Mouse (Mus musculus) heart, embryonic 10.5 days (tissue): ENCODE data around the gene Pakap. TPM values are rescaled to one million over a fixed set of nuclear protein-coding genes. Genes with fewer than 3 reads are reported as not detected.
"Not testable (repeated sequence)": the region's sequence is repeated elsewhere in the genome, so short reads cannot be mapped to it uniquely, and the experiment has no call there.

ENCODE experiments used
- DNase-seq: peaks from one replicate; pipeline ENCODE4 v3.0.0-alpha.2; 2017; ENCODE audit warnings: low spot score
- H3K27ac ChIP-seq: fragments of 300-500 bp; sonication (generic); 2 replicates; pipeline ENCODE4 v1.5.1; 2016; ENCODE audit warnings: mild to moderate bottlenecking
- H3K27me3 ChIP-seq: fragments of 300-500 bp; sonication (generic); 2 replicates; pipeline ENCODE4 v1.6.1; 2016; ENCODE audit warnings: mild to moderate bottlenecking; ENCODE audit not compliant: poor library complexity, insufficient read depth, severe bottlenecking
- H3K36me3 ChIP-seq: fragments of 300-500 bp; sonication (generic); 2 replicates; pipeline ENCODE4 v1.6.1; 2016; ENCODE audit warnings: mild to moderate bottlenecking, moderate library complexity
- H3K4me1 ChIP-seq: fragments of 300-500 bp; sonication (generic); 2 replicates; pipeline ENCODE4 v1.6.1; 2016; ENCODE audit warnings: mild to moderate bottlenecking
- H3K4me3 ChIP-seq: fragments of 300-500 bp; sonication (generic); 2 replicates; pipeline ENCODE4 v1.5.1; 2016; ENCODE audit warnings: mild to moderate bottlenecking, moderate library complexity
- H3K9me3 ChIP-seq: fragments of 300-500 bp; sonication (generic); 2 replicates; pipeline ENCODE4 v1.6.1; 2016; ENCODE audit warnings: mild to moderate bottlenecking, moderate library complexity
- WGBS: fragments of 180-500 bp; shearing (Covaris S2); methylation state at CpG from one replicate; pipeline ENCODE4 v1.1.7; 2016; 5-methylcytosine and 5-hydroxymethylcytosine counted together
- polyA plus RNA-seq: library from polyadenylated mRNA; unstranded; fragments of >200 nt; fragmentation: Nextera tagmentation; extraction: Ambion mirVana; gene quantifications from 2 replicates; pipeline ENCODE4 v1.2.1, GENCODE M21; 2016

Pakap gene
- polyA plus RNA-seq, 1 experiment from 2014 or later: 53.0 TPM

GRCm38 (mm10) chr4:57884511-57884910 is 316.5 kb downstream of the Pakap start:
- Histone ChIP-seq H3K36me3 (peaks cover 3% of the 10 kb centered on the region; the same call in 1 of the 2 replicates), H3K4me3 (no peak overlapping the region), H3K9me3 (no peaks in the 10 kb centered on the region), H3K4me1 (peaks cover 43% of the 10 kb centered on the region), H3K27me3 (no peaks in the 10 kb centered on the region), H3K27ac (0 out of 2 replicates have a peak overlapping the region, but pooled peaks have one; percentile 6)
- WGBS: 79% methylated on average over 3 of the region's 3 CpGs
- peak; percentile 63 for DNase-seq

- no peak overlapping the region for H3K27ac ChIP-seq
- no peaks in the 10 kb centered on the region for H3K27me3 ChIP-seq
- peak; percentile 42 for DNase-seq
- no peaks in the 10 kb centered on the region for H3K9me3 ChIP-seq
- peaks cover 6% of the 10 kb centered on the region; the same call in 1 of the 2 replicates for H3K36me3 ChIP-seq
- peaks cover 43% of the 10 kb centered on the region for H3K4me1 ChIP-seq
- WGBS: 66% methylated on average over 2 of the region's 2 CpGs
- H3K4me3 ChIP-seq: no peak overlapping the region
Measured at GRCm38 (mm10) chr4:57885186-57885585, 317.2 kb downstream of the Pakap start.

GRCm38 (mm10) chr4:57886066-57886887 is 318.3 kb downstream of the Pakap start:
- no peak overlapping the region for H3K27ac ChIP-seq
- peak; percentile 53 for DNase-seq
- no peaks in the 10 kb centered on the region for H3K27me3 ChIP-seq
- 58% methylated on average over 11 of the region's 11 CpGs for WGBS
- peaks cover 43% of the 10 kb centered on the region for H3K4me1 ChIP-seq
- no peaks in the 10 kb centered on the region for H3K9me3 ChIP-seq
- H3K4me3 ChIP-seq: no peak overlapping the region
- H3K36me3 ChIP-seq: peaks cover 6% of the 10 kb centered on the region; the same call in 1 of the 2 replicates

GRCm38 (mm10) chr4:57886888-57887230 is 318.9 kb downstream of the Pakap start:
- DNase-seq: peak; percentile 19
- H3K4me1 ChIP-seq: peaks cover 43% of the 10 kb centered on the region
- H3K27ac ChIP-seq: no peak overlapping the region
- H3K27me3 ChIP-seq: no peaks in the 10 kb centered on the region
- WGBS: 93% methylated on average over 3 of the region's 3 CpGs
- H3K4me3 ChIP-seq: no peak overlapping the region
- peaks cover 3% of the 10 kb centered on the region; the same call in 1 of the 2 replicates for H3K36me3 ChIP-seq
- no peaks in the 10 kb centered on the region for H3K9me3 ChIP-seq

GRCm38 (mm10) chr4:57888246-57888645 is 320.3 kb downstream of the Pakap start:
- peaks cover 11% of the 10 kb centered on the region for H3K36me3 ChIP-seq
- no peak overlapping the region for H3K27ac ChIP-seq
- 89% methylated on average over 2 of the region's 2 CpGs for WGBS
- peak; percentile 53 for DNase-seq
- H3K9me3 ChIP-seq: no peaks in the 10 kb centered on the region
- no peaks in the 10 kb centered on the region for H3K27me3 ChIP-seq
- H3K4me3 ChIP-seq: no peak overlapping the region
- peaks cover 32% of the 10 kb centered on the region for H3K4me1 ChIP-seq

GRCm38 (mm10) chr4:57888978-57889377 is 321.0 kb downstream of the Pakap start:
- Histone ChIP-seq H3K36me3 (peaks cover 18% of the 10 kb centered on the region), H3K4me1 (peaks cover 25% of the 10 kb centered on the region)
- not testable (repeated sequence) for H3K9me3 ChIP-seq, H3K4me3 ChIP-seq, H3K27ac ChIP-seq, DNase-seq, H3K27me3 ChIP-seq
- WGBS: 92% methylated on average over 1 of the region's 1 CpGs

- Histone ChIP-seq H3K36me3 (peaks cover 21% of the 10 kb centered on the region), H3K4me3 (no peak overlapping the region), H3K4me1 (peaks cover 19% of the 10 kb centered on the region), H3K27me3 (no peaks in the 10 kb centered on the region), H3K27ac (no peak overlapping the region), H3K9me3 (no peaks in the 10 kb centered on the region)
- WGBS: 93% methylated on average over 8 of the region's 8 CpGs
- no peak for DNase-seq
Measured at GRCm38 (mm10) chr4:57889773-57890172, 321.8 kb downstream of the Pakap start.

- Histone ChIP-seq H3K4me3 (no peak overlapping the region), H3K9me3 (no peaks in the 10 kb centered on the region), H3K36me3 (peaks cover 29% of the 10 kb centered on the region), H3K27me3 (no peaks in the 10 kb centered on the region), H3K4me1 (0 out of 2 replicates have a peak, but pooled peaks cover 6% of the 10 kb centered on the region), H3K27ac (no peak overlapping the region)
- 88% methylated on average over 10 of the region's 10 CpGs for WGBS
- DNase-seq: no peak
Measured at GRCm38 (mm10) chr4:57892001-57892586, 324.1 kb downstream of the Pakap start.

GRCm38 (mm10) chr4:57895140-57895539 is 327.2 kb downstream of the Pakap start:
- Histone ChIP-seq H3K4me3 (no peak overlapping the region), H3K9me3 (no peaks in the 10 kb centered on the region), H3K36me3 (peaks cover 39% of the 10 kb centered on the region), H3K4me1 (0 out of 2 replicates have a peak, but pooled peaks cover 6% of the 10 kb centered on the region), H3K27ac (0 out of 2 replicates have a peak overlapping the region, but pooled peaks have one; percentile 36), H3K27me3 (no peaks in the 10 kb centered on the region)
- 46% methylated on average over 5 of the region's 5 CpGs for WGBS
- DNase-seq: no peak

GRCm38 (mm10) chr4:57895902-57896301 is 327.9 kb downstream of the Pakap start:
- peaks cover 39% of the 10 kb centered on the region for H3K36me3 ChIP-seq
- no peaks in the 10 kb centered on the region for H3K27me3 ChIP-seq
- H3K4me1 ChIP-seq: 0 out of 2 replicates have a peak, but pooled peaks cover 6% of the 10 kb centered on the region
- no peak overlapping the region for H3K27ac ChIP-seq
- no peak for DNase-seq
- WGBS: 55% methylated on average over 6 of the region's 6 CpGs
- no peaks in the 10 kb centered on the region for H3K9me3 ChIP-seq
- H3K4me3 ChIP-seq: no peak overlapping the region

- H3K4me1 ChIP-seq: 0 out of 2 replicates have a peak, but pooled peaks cover 6% of the 10 kb centered on the region
- no peak overlapping the region for H3K4me3 ChIP-seq
- no peak for DNase-seq
- no peaks in the 10 kb centered on the region for H3K27me3 ChIP-seq
- no peak overlapping the region for H3K27ac ChIP-seq
- WGBS: 89% methylated on average over 3 of the region's 3 CpGs
- peaks cover 39% of the 10 kb centered on the region for H3K36me3 ChIP-seq
- H3K9me3 ChIP-seq: no peaks in the 10 kb centered on the region
Measured at GRCm38 (mm10) chr4:57896631-57897030, 328.7 kb downstream of the Pakap start.

- Histone ChIP-seq H3K9me3 (no peaks in the 10 kb centered on the region), H3K27me3 (peaks cover 3% of the 10 kb centered on the region; the same call in 1 of the 2 replicates), H3K4me3 (no peak overlapping the region), H3K36me3 (peaks cover 17% of the 10 kb centered on the region), H3K4me1 (peaks cover 9% of the 10 kb centered on the region; the same call in 1 of the 2 replicates), H3K27ac (no peak overlapping the region)
- no peak for DNase-seq
- 20% methylated on average over 4 of the region's 4 CpGs for WGBS
Measured at GRCm38 (mm10) chr4:57901210-57901609, 333.2 kb downstream of the Pakap start.

GRCm38 (mm10) chr4:57902619-57903018 is 334.6 kb downstream of the Pakap start:
- Histone ChIP-seq H3K4me3 (no peak overlapping the region), H3K27ac (no peak overlapping the region), H3K9me3 (no peaks in the 10 kb centered on the region), H3K4me1 (peaks cover 9% of the 10 kb centered on the region; the same call in 1 of the 2 replicates), H3K36me3 (peaks cover 7% of the 10 kb centered on the region), H3K27me3 (peaks cover 3% of the 10 kb centered on the region; the same call in 1 of the 2 replicates)
- 74% methylated on average over 5 of the region's 5 CpGs for WGBS
- no peak for DNase-seq
